Mouse (Mus musculus) gastrocnemius, adult 2 months (tissue): ENCODE measurements around the gene Pdia6. TPM values are rescaled to one million over a fixed set of nuclear protein-coding genes. Genes with fewer than 3 reads are reported as not detected.

Source experiments
- DNase-seq: peaks from one replicate; pipeline ENCODE4 v3.0.0; 2022
- H3K27ac ChIP-seq: fragments of 200-600 bp; 2 replicates; pipeline ENCODE4 v1.8.1; 2022; ENCODE audit warnings: mild to moderate bottlenecking
- H3K4me3 ChIP-seq: fragments of 200-600 bp; 2 replicates; pipeline ENCODE4 v1.8.1; 2022; ENCODE audit warnings: mild to moderate bottlenecking, moderate library complexity
- CTCF ChIP-seq: fragments of 200-600 bp; IDR thresholded peaks from 2 replicates; pipeline ENCODE4 v1.8.1; 2022; ENCODE audit warnings: antibody characterized with exemption, mild to moderate bottlenecking, moderate library complexity
- intact Hi-C: fragments of 180-260 bp; cut with DNase I; formaldehyde crosslinking; loops from one replicate; pipeline ENCODE4 v1.15.1; 2025
- long read RNA-seq, 2 experiments: library from polyadenylated mRNA; stranded (forward); transcript quantifications; one replicate each; pipeline ENCODE4 v2.0.0; 2021
- total RNA-seq, 2 experiments: library from RNA; stranded (reverse); gene quantifications; 2 replicates each; pipeline ENCODE4 v1.2.3; 2021

Gene Pdia6
- 10 to 100 TPM; 40.1 to 49.5 TPM for total RNA-seq
- long read RNA-seq, experiment 1, transcript Pdia6-201 (13 exons, 2,175 nt), result major isoform, 79 of 83 reads
- long read RNA-seq, experiment 1, partial matches to known transcripts, result 2 of 83 reads
- long read RNA-seq, experiment 1, other reads (novel, unspliced or antisense), result 2 of 83 reads
- long read RNA-seq, experiment 2, transcript Pdia6-201 (13 exons, 2,175 nt), result major isoform, 80 of 85 reads
- long read RNA-seq, experiment 2, partial matches to known transcripts, result 4 of 85 reads
- long read RNA-seq, experiment 2, other reads (novel, unspliced or antisense), result 1 of 85 reads

GRCm38 (mm10) chr12:17265971-17266672 lies at the start of gene Pdia6:
TSS of gene Pdia6 (plus strand) at chr12:17266545.
- no peak for TF ChIP-seq CTCF
- intact Hi-C loops, result no loop called here
- H3K27ac ChIP-seq, result peak within 1 kb of the TSS; percentile 92
- peak; percentile 95 for DNase-seq
- H3K4me3 ChIP-seq, result peak within 1 kb of the TSS; percentile 93

DNA sequence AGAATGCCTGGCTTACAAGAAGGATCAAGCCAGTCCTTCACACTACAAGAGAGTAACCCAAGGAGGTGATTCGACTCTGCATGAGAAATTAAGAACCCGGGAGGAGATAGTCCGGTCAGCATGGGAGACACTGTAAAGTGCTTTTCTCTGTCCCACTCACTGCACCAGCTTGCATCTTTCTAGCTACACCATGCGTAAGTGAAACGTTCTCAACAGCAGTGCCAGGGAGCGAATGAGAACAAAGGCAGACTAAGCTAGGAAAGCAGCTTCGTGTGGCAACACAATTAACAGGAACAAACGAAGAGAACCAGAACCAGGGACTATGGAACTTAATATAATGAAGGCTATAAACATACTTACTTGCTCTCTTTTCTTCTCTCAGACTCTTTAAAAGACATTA lies 48.0 kb upstream of the Pdia6 start:
- intact Hi-C loops, result no loop called here
- no peak overlapping the region for H3K4me3 ChIP-seq

DNA sequence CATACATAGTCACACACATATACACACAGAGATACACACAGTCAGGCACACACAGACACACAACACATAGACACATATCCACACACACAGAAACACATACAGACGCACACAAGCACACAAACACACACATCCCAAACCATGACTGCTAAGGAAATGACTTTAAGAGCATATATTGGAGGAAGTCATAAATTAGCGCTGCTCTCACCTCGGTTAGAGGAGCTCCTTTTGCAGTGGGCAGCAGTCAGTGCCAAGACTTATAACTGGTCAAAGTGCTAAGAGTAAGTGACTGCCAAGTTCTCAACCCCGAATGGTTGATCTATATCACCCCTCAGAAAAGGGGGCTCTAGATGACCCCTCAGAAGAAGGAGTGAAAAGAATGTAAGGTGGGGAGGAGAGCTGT lies 47.2 kb upstream of the Pdia6 start:
- no peak for DNase-seq
- Histone ChIP-seq H3K4me3 (no peak overlapping the region), H3K27ac (no peak overlapping the region)
- TF ChIP-seq CTCF, result no peak
- intact Hi-C loops, result no loop called here

More for the DNA sequence above, 48.0 kb upstream of the Pdia6 start:
- no peak overlapping the region for H3K27ac ChIP-seq
- no peak for TF ChIP-seq CTCF
- DNase-seq, result no peak

- no peak for TF ChIP-seq CTCF
- DNase-seq, result peak; percentile 73
- Histone ChIP-seq H3K4me3 (no peak overlapping the region), H3K27ac (peak overlapping the region; percentile 75)
- intact Hi-C loops, result loop anchor here (5.0 kb wide), 1 partner anchor 43 kb away; the partner anchor contains the start of gene Kcnf1
These were observed 45.7 kb upstream of the Pdia6 start for GRCm38 (mm10) chr12:17220631-17221030.

- Histone ChIP-seq H3K27ac (peak overlapping the region; percentile 44; the same call in 1 of the 2 replicates), H3K4me3 (no peak overlapping the region)
- peak; percentile 41 for DNase-seq
- intact Hi-C loops, result loop anchor here (5.0 kb wide), 1 partner anchor 45 kb away; the partner anchor contains the start of gene Kcnf1
- peak; percentile 70 for TF ChIP-seq CTCF
These were observed 44.4 kb upstream of the Pdia6 start for GRCm38 (mm10) chr12:17221891-17222428.

DNA sequence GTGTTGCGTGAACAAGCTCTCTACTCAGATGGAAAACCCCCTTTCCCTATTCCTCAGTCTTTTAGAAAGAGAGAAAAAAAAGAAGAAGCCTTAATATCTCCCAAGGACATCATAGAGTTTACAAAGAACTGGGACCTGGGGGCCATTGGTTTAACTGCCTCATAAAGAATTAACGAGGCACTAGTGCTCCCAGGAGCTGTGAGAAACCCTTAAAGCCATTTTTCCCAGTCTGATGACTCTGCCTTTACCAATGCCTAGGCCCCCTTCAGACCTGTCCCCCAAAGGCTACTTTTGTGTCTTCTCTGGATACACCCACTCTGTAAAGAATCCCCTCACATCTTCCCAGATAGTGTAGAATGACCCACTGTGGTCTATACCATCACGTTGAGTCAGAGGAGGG lies 43.3 kb upstream of the Pdia6 start:
- no peak for TF ChIP-seq CTCF
- no peak for DNase-seq
- Histone ChIP-seq H3K4me3 (no peak overlapping the region), H3K27ac (no peak overlapping the region; the same call in 1 of the 2 replicates)
- intact Hi-C loops, result loop anchor here (5.0 kb wide), 1 partner anchor 46 kb away; the partner anchor contains the start of gene Kcnf1

DNA sequence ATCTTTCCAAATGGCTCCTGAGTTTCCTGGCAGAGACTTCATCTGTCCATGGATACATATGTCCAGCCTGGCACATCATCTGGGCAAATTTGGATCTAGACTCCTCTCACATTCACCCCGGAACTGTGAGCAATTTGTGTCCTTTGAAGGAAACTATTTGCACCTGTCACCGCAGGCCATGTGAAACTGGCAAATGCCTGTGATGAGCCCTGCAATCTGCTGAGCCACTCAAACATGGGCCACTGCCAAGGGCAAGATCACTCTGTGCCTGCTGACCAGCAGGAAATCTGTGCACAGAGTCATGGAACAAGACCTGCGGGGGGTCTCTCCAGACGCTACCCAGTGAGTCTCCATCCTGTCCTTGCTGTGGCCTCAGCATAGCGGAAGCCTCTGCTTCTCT lies 41.3 kb upstream of the Pdia6 start:
- no peak for TF ChIP-seq CTCF
- Histone ChIP-seq H3K4me3 (no peak overlapping the region), H3K27ac (peak overlapping the region; percentile 83)
- DNase-seq, result peak; percentile 86
- intact Hi-C loops, result no loop called here

- DNase-seq, result no peak
- no peak for TF ChIP-seq CTCF
- H3K4me3 ChIP-seq, result no peak overlapping the region
- intact Hi-C loops, result no loop called here
- no peak overlapping the region for H3K27ac ChIP-seq
These were observed 38.4 kb upstream of the Pdia6 start for GRCm38 (mm10) chr12:17227903-17228302.

DNA sequence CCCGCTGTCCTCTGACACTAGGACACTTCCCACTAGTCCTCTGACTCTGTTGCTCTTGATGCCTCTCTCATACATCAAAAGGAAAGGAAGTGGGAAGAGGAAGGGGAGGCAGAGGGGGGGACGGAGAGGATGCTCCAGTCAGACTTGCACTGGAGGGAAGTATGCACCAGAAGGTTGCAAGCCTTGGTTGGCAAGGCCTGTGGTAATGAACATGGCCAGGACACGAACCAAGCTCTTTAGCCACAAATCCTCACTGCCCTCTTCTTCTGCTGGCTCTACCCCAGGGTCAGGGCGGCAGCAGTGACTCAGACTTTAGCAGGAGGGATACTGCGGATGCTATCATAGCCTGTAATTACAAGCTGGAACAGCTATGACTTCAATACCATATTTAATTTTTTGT lies 35.8 kb upstream of the Pdia6 start:
- TF ChIP-seq CTCF, result no peak
- Histone ChIP-seq H3K27ac (peak overlapping the region; percentile 80), H3K4me3 (no peak overlapping the region)
- intact Hi-C loops, result no loop called here
- DNase-seq, result no peak

DNA sequence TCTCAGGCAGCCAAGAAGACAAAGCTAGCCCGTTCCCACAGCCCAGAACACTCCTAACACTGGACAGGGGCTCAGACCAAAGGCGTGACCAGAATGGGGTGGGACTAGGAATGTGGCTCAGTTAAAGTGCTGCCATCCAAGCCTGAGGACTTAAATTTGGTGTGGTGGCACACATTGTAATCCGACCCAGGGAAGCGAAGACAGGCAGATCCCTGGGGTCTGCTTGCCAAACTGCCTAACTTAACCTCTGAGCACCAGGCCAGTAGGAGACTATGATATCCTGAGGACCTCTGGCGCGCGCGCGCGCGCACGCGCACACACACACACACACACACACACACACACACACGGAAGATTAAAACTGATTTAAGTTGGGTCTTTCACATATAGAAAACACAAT lies 34.8 kb upstream of the Pdia6 start:
- Histone ChIP-seq H3K4me3 (no peak overlapping the region), H3K27ac (peak overlapping the region; percentile 80)
- DNase-seq, result peak; percentile 71
- TF ChIP-seq CTCF, result no peak
- intact Hi-C loops, result no loop called here

DNA sequence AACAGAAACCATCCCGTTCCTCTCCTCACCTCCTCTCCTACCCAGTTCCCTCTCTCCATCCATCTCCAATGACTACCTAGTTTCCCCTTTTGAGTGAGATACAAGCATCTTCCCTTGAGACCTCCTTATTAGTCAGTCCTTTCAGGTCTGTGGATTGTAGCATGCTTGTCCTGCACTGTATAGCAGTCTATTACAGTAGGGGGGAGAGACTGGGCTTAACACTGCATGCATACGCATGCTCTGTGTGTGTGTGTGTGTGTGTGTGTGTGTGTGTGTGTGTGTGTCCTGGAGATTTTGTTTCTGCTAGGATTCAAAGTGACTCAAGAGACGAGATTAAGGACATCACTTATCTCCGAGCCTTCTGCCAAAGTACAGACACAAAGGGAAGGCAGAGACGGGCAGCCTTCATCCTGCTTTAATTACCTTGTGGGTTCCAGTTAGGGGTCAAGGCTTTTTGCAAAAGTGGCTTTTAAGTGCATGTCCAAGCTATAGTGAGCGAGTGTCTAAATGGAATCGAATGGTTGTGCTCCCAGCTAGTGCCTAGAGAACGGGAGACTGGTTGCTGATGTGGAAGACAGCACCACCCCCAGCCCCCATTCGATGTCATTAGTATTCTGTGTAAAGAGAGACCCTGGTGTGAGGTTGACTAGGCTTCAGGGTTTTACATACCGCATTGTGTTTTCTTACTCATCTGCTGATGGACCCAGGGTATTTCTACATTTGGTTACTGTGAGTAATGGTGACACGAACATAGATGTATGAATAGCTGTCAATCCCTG lies 30.6 kb upstream of the Pdia6 start:
- no peak overlapping the region for H3K27ac ChIP-seq
- H3K4me3 ChIP-seq, result no peak overlapping the region
- no peak for TF ChIP-seq CTCF
- no peak for DNase-seq
- intact Hi-C loops, result no loop called here

DNA sequence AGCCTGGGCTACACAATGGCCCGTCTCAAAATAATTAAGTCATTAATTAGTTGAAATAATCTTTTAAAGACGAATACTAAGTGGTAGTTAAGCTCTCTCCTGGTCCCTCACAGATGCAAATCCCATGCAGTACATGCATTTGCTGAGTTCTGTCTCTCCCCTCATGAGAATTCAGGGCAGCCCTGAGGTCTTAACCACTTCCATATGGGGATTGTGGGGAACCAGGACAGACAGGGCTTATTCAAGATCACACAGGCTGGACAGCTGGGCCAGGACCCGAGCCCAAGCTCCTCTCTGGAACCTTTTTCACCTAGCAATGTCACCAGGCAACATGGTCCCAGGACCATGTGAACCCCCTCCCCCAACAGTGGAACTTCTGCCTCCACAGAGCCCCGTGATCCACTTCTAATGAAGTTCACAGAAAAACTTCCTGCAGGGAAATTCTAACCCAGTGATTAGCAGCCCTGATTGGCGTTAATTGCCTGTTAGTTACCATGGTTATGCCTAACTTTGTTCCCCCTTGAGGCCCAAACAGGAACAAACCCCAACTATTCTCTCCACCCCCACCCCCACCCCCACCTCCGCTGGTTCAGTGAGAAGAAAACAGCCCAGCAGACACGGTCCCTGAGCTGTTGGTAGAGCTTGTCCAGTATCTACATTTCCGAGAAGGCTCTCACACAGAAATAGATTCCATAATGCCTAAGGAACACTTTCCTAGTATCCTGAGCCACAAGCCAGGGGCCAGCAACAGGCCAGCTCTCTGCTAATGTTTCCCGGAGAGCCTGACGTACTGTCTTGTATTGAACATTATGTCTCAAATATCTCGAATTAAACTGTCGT lies 27.5 kb upstream of the Pdia6 start:
- Histone ChIP-seq H3K27ac (peak overlapping the region; percentile 73), H3K4me3 (no peak overlapping the region)
- DNase-seq, result peak; percentile 49
- intact Hi-C loops, result no loop called here
- no peak for TF ChIP-seq CTCF
